Mouse (Mus musculus) natural killer cell, adult 2 months (primary cell): ENCODE results near the gene Trmt61a.
"Not testable (repeated sequence)": the region's sequence is repeated elsewhere in the genome, so short reads cannot be mapped to it uniquely, and the experiment has no call there.

ENCODE experiments used
- DNase-seq, 2 experiments: peaks; one replicate each; pipeline ENCODE4 v3.0.0; 2022; ENCODE audit warnings: low spot score in 2 of 2

Gene Trmt61a

GRCm38 (mm10) chr12:111677882-111678669, at the start of gene Trmt61a:
Gene Trmt61a (plus strand): TSS chr12:111678105.
- peak; percentile 79 to 85 for DNase-seq

GRCm38 (mm10) chr12:111648061-111648645, 29.8 kb upstream of the Trmt61a start:
- peak in 1 of 2 experiments; percentile 29 for DNase-seq

- no peak for DNase-seq
Measured at GRCm38 (mm10) chr12:111652953-111653352, 25.0 kb upstream of the Trmt61a start.

- DNase-seq: peak in 1 of 2 experiments; percentile 43
Measured at GRCm38 (mm10) chr12:111653434-111653833, 24.5 kb upstream of the Trmt61a start.

GRCm38 (mm10) chr12:111655695-111656094, 22.2 kb upstream of the Trmt61a start:
- no peak for DNase-seq

- DNase-seq: no peak
Measured at GRCm38 (mm10) chr12:111659331-111659730, 18.6 kb upstream of the Trmt61a start.

- no peak for DNase-seq
Measured at GRCm38 (mm10) chr12:111660628-111661027, 17.3 kb upstream of the Trmt61a start.

GRCm38 (mm10) chr12:111661554-111661953, 16.4 kb upstream of the Trmt61a start:
- DNase-seq: not testable (repeated sequence)

GRCm38 (mm10) chr12:111663228-111664143, 14.4 kb upstream of the Trmt61a start:
- DNase-seq: no peak

GRCm38 (mm10) chr12:111664144-111664634, 13.7 kb upstream of the Trmt61a start:
- DNase-seq: no peak

- no peak for DNase-seq
Measured at GRCm38 (mm10) chr12:111665041-111665880, 12.6 kb upstream of the Trmt61a start.

- DNase-seq: no peak
Measured at GRCm38 (mm10) chr12:111666380-111666779, 11.5 kb upstream of the Trmt61a start.

GRCm38 (mm10) chr12:111667421-111667820, 10.5 kb upstream of the Trmt61a start:
- DNase-seq: no peak

GRCm38 (mm10) chr12:111668457-111668912, 9.4 kb upstream of the Trmt61a start:
- DNase-seq: peak; percentile 84 to 90

GRCm38 (mm10) chr12:111669000-111669788, 8.7 kb upstream of the Trmt61a start:
- no peak for DNase-seq

- DNase-seq: no peak
Measured at GRCm38 (mm10) chr12:111669961-111670360, 7.9 kb upstream of the Trmt61a start.

GRCm38 (mm10) chr12:111670371-111670971, 7.4 kb upstream of the Trmt61a start:
- DNase-seq: peak; percentile 28 to 36

GRCm38 (mm10) chr12:111670976-111671375, 6.9 kb upstream of the Trmt61a start:
- DNase-seq: no peak

GRCm38 (mm10) chr12:111671431-111671902, 6.4 kb upstream of the Trmt61a start:
- peak; percentile 36 to 43 for DNase-seq
